Mouse (Mus musculus) CH12.LX (cell line): ENCODE measurements around the gene AW822073.

ENCODE experiments used
- CTCF ChIP-seq, 2 experiments: IDR thresholded peaks in 1 of 2; conservative IDR thresholded peaks in 1 of 2; 2 replicates each; pipeline ENCODE4 v1.5.1; 2011 to 2012; ENCODE audit warnings: low read depth in 2 of 2, low read length in 2 of 2, improper control_type of control experiment in 1 of 2, inconsistent platforms in 1 of 2, mild to moderate bottlenecking in 1 of 2, moderate library complexity in 1 of 2
- E2F4 ChIP-seq: IDR thresholded peaks from 2 replicates; pipeline ENCODE4 v1.6.1; 2011; ENCODE audit warnings: low read depth, low read length, improper control_type of control experiment; ENCODE audit not compliant: insufficient replicate concordance
- MEF2A ChIP-seq: IDR thresholded peaks from 2 replicates; pipeline ENCODE4 v1.6.1; 2014; ENCODE audit warnings: low read depth, mild to moderate bottlenecking, inconsistent platforms, low read length, improper control_type of control experiment, borderline replicate concordance
- NRF1 ChIP-seq: IDR thresholded peaks from 2 replicates; pipeline ENCODE4 v1.6.1; 2014; ENCODE audit warnings: low read depth, mild to moderate bottlenecking, inconsistent platforms, low read length, improper control_type of control experiment, moderate library complexity
- POLR2A ChIP-seq: IDR thresholded peaks from 2 replicates; pipeline ENCODE4 v1.6.1; 2011; ENCODE audit warnings: low read depth, mild to moderate bottlenecking, improper control_type of control experiment, low read length
- POLR2AphosphoS2 ChIP-seq: IDR thresholded peaks from 2 replicates; pipeline ENCODE4 v1.6.1; 2011; ENCODE audit warnings: low read depth, low read length, improper control_type of control experiment
- RAD21 ChIP-seq: IDR thresholded peaks from 2 replicates; pipeline ENCODE4 v1.6.1; 2011; ENCODE audit warnings: low read depth, mild to moderate bottlenecking, low read length, improper control_type of control experiment, moderate library complexity
- TBP ChIP-seq: conservative IDR thresholded peaks from 2 replicates; pipeline ENCODE4 v1.6.1; 2011; ENCODE audit warnings: low read depth, low read length, improper control_type of control experiment
- TCF12 ChIP-seq: IDR thresholded peaks from 2 replicates; pipeline ENCODE4 v1.6.1; 2014; ENCODE audit warnings: low read depth, mild to moderate bottlenecking, inconsistent platforms, low read length, improper control_type of control experiment
- ZC3H11A ChIP-seq: IDR thresholded peaks from 2 replicates; pipeline ENCODE4 v1.6.1; 2012; ENCODE audit warnings: low read depth, mild to moderate bottlenecking, inconsistent platforms, low read length, improper control_type of control experiment
- ZKSCAN1 ChIP-seq: IDR thresholded peaks from 2 replicates; pipeline ENCODE4 v1.6.1; 2012; ENCODE audit warnings: low read depth, inconsistent platforms, low read length, improper control_type of control experiment, borderline replicate concordance

DNA sequence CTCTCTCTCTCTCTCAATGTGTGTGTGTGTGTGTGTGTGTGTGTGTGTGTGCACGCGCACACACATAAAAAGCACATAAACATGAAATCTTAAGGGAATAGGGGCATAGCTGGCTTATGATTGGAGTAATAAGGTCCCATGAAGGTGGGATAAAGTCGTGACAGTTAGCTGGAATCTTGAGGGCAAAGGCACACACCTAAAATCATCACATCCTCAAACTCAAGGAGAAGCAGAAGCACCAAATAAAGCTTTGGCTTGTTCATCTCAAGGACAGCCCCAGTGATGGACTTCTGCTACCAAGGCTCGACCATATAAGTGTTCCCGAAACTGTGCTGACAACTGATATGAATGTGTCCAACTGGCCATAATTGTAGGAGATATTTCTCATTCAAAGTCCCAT lies 9.8 kb downstream of the AW822073 start:
- TF ChIP-seq CTCF (conservative IDR thresholded peaks at IDR 0.05 in 1 of 2, IDR thresholded peaks at IDR 0.05 in 1 of 2; ENCODE audit: low read depth in 2 of 2, low read length in 2 of 2) (no peak), ZC3H11A (no peak), RAD21 (no peak), NRF1 (no peak), TBP (no peak), POLR2AphosphoS2 (no peak), POLR2A (no peak), ZKSCAN1 (no peak), TCF12 (no peak), MEF2A (no peak), E2F4 (no peak)
